18 mouse cellular contexts compared by ENCODE assay signal in genomic region chr9:63215031-63215430, GRCm38 (mm10).
"Had no signal": no experiment of that assay in that cellular context is flagged by ENCODE, and none has a peak within 500 bp of the region (broad histone marks: within the 10 kb centered on the region; RNA-seq: fewer than 3 reads in every experiment).

No protein-coding gene starts in this region.

- DNase-seq: lung, embryonic 14.5 days; lung, postnatal 10 days; lung, postnatal 4 days; midbrain, embryonic 14.5 days; retina, postnatal 1 day; right cerebral cortex, adult 18-20 months; right cerebral cortex, postnatal 25 days; right cerebral cortex, postnatal 4 days; spleen, adult 18-20 months; thymus, adult 18-20 months; thymus, postnatal 14 days; thymus, postnatal 36 days had no signal

- H3K27me3 ChIP-seq: midbrain, embryonic 12.5 days; neural tube, embryonic 13.5 days; neural tube, embryonic 15.5 days had no signal

- H3K4me3 ChIP-seq: midbrain, embryonic 10.5 days; midbrain, embryonic 12.5 days; myocyte; neural tube, embryonic 13.5 days; neural tube, embryonic 15.5 days had no signal

- H3K36me3 ChIP-seq: midbrain, embryonic 12.5 days; neural tube, embryonic 13.5 days; neural tube, embryonic 15.5 days had no signal

- H3K4me2 ChIP-seq: lung, embryonic 14.5 days; midbrain, embryonic 12.5 days; neural tube, embryonic 13.5 days; neural tube, embryonic 15.5 days had no signal

- H3K9ac ChIP-seq: lung, embryonic 14.5 days; midbrain, embryonic 12.5 days; neural tube, embryonic 13.5 days; neural tube, embryonic 15.5 days had no signal

- ATAC-seq: midbrain, embryonic 16.5 days had no signal

- H3K9me3 ChIP-seq: midbrain, embryonic 10.5 days; midbrain, embryonic 12.5 days; neural tube, embryonic 13.5 days; neural tube, embryonic 15.5 days had no signal

- H3K27ac ChIP-seq: midbrain, embryonic 10.5 days; midbrain, embryonic 12.5 days; neural tube, embryonic 13.5 days; neural tube, embryonic 15.5 days had no signal
